Mouse (Mus musculus) retina, postnatal 1 day (tissue): Measurements from ENCODE around the gene Tnfaip6.

Experiments
- DNase-seq: peaks from one replicate; pipeline ENCODE4 v3.0.0-alpha.2; 2012

The Tnfaip6 gene

DNA sequence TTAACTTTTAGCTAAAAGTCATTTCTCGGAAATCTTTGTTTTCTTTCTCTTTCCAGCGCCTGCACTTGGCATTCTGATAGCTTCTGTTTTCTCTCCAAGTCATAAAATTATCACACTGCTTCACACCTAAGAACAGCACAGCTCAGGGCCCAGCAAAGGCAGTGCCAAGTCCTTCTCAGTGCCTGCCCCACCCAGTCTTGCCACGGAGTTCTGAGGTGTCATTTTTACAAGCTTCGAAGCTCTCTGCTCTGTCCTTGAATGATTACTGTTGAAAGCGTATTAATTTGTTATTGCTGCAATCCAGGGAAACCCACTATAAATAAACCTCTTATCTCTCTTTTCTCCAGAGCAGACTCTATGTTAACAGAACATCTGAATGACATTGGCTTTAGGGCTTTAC lies 15.7 kb downstream of the Tnfaip6 start:
- no peak for DNase-seq

DNA sequence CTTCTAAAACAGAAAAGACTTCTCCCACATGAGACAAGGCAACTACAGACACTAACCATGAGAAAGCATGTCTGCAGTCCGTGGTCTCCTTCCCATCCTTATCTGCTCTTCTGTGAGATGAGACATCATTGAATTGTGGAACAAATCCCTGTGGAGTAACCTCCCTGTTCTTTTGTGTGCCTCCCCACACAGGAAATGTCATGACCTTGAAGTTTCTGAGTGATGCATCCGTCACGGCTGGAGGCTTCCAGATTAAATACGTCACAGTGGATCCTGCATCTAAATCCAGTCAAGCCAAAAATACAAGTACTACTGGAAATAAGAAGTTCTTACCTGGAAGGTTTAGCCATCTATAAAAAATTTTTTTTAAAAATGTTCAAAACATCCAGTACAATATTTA lies 17.8 kb downstream of the Tnfaip6 start:
- DNase-seq: no peak

- DNase-seq: no peak
Measured at GRCm38 (mm10) chr2:52057099-52057498, 19.3 kb downstream of the Tnfaip6 start.

DNA sequence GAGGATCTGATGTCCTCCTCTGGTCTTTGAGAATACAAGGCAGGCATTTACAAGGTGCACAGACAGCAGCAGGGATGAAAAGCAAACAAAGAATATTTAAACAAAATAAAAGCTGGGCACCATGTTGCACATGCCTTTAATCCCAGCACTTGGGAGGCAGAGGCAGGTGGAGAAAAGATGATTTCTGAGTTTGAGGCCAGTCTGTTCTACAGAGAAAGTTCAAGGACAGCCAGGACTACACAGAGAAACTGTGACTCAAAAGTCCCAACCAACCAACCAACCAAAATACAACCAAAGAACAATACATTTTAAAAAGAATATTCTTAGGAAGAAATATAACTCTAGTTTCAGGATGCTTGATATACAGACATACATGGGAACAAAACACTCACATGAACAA lies 19.9 kb downstream of the Tnfaip6 start:
- DNase-seq: no peak

GRCm38 (mm10) chr2:52068641-52069040 lies 30.8 kb downstream of the Tnfaip6 start:
- DNase-seq: no peak

- no peak for DNase-seq
Measured at GRCm38 (mm10) chr2:52070816-52071215, 33.0 kb downstream of the Tnfaip6 start.

DNA sequence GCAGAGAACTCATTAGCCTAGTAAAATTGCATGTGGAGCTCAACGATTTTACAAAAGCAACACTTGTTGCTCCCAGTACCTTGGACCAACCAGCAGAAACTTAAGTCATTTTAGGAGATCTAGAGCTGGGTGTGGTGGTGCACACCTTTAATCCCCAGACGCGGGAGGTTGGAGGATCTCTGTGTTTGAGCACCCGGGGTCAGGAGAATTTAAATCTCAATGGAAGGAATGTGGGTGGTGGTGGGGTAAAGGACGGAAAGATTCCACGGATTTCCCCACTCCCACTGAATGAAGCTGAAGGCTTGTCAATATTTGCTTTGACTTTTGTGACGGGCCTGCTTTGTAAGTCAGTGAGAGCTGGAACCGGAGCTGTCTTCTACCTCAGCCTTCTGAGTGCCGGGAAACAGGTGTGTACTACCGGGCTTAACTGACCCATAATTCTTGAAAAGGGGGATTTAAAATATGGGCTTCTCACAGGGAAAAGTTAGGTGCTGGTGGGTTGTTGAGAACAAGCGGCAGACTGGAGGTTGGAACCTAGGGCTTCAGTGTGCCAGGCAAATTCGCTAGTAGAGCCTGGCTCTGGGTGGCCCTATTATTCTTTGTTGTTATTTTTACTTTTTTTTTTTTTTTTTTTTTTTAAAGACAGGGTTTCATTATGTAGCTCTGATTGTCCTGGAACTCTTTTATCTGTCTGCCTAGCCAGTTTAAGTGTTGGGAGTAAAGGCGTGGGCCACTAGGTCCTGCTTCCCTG lies 33.6 kb downstream of the Tnfaip6 start:
- DNase-seq: no peak

GRCm38 (mm10) chr2:52072065-52072490 lies 34.3 kb downstream of the Tnfaip6 start:
- no peak for DNase-seq

DNA sequence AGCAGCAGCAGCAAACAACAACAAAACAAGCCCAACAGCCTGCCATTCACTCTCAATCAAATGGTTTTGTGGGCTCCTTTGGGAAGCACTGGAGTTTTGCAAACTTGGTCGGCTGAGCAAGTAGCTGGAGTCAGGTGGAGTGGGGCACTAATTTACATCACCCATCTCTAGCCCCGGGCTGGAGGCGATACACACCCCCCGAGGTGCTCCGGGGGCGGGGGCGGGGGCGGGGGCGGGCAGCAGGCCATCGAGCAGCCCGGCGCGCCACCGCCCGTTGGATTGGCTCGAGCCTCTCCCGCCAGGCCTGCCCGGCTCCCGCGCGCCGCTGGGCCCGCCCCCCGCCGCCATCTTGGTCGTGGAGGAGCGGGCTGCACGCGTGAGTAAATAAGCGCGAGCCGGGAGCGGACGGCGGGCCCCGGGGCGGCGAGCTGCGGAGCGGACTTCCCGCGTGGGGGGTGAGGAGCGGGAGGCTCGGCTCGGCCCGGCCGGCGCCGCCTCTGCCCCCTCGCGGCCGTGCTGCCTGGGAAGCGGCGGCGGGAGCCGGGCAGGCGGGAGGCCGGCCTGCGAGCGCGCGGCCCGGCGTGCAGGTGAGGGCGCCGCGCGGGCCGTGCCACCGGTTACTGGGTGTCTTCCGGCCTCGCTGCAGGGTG lies 34.8 kb downstream of the Tnfaip6 start, which contains the start of gene Rif1:
Gene Rif1, plus strand, starts transcription at position 342 of the 650 bp plus-strand sequence.
- peak; percentile 94 for DNase-seq

GRCm38 (mm10) chr2:52073141-52073904 lies 35.5 kb downstream of the Tnfaip6 start:
- DNase-seq: no peak

GRCm38 (mm10) chr2:52078666-52079065 lies 40.9 kb downstream of the Tnfaip6 start:
- no peak for DNase-seq

- DNase-seq: no peak
Measured at GRCm38 (mm10) chr2:52084013-52084412, 46.2 kb downstream of the Tnfaip6 start.

DNA sequence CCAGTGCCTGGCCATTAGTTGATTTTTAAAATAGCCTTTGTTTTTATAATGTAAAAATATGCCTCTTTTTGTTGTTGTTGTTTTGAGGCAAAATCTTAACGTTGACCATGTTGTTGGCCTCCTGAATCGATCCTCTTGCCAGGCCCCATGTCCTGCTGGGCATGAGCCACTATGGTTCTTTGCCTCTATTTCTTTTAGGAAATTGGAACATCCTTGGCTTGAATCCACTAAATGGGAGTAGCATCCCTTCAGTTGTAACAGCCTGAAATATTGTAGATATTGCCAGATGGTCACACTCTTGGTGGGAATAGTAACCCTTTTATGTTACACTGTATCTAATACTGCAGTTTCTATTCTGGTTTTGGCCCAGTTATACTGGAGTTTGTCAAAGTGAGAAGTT lies 46.8 kb downstream of the Tnfaip6 start:
- no peak for DNase-seq
